Mouse (Mus musculus) activated CD4-positive, CD25-positive, alpha-beta regulatory T cell, adult 4 months (primary cell): ENCODE data around the gene Fam3b. TPM values are rescaled to one million over a fixed set of nuclear protein-coding genes. Genes with fewer than 3 reads are reported as not detected.
A peak's percentile ranks its signal among the peaks of the same experiment; 100 is the strongest.

Experiments used
- ATAC-seq: one replicate; pipeline ENCODE4 v1.8.0; 2017
- polyA plus RNA-seq, 2 experiments: library from polyadenylated mRNA; unstranded; fragments of 100-300 nt; shearing (Covaris generic); gene quantifications; one replicate each; pipeline ENCODE4 v1.2.1; 2017

The Fam3b gene
- polyA plus RNA-seq: 1 to 10 TPM; 1.4 to 1.9 TPM

DNA sequence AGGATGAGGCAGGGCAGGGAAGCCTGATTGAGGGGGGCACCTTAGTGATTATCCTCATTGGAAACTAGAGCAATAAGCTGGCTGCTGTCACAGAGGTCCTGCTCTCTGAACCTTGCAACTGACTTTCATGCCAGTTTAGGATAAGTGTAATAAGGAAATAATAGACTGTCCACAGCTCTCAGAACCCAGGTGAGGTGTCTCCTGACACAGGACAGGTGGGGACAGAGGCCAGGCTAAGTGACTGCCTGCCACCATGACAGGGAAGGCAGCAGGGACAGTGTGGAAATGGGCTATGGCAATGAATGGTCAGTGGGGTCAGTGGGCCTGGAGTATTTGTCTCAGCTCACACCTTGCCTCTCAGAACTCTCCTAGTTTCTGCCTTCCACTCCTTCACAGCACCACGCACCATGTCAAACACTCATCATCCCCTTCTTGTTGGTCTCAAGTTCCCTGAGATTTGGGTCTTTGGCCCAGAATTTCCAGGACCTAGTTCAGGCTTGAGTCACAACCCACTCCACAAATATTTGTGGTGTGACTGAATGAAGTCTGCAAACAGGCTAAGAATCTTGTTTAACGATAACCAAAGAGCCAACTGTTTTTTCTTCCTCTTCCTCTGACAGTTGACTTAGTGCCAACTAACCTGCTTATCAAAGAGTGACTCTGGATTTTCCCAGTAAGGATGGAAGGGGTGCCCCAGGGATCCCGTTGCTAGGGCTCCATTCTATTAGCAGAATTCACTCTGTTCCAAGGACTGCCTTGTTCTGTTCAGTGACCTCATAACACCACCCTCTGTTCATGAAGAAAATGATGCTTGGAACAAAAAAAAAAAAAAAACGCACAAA is at the start of gene Fam3b:
TSS of gene Fam3b (minus strand) at position 718 of the 842 bp plus-strand sequence.
- no peak for ATAC-seq

DNA sequence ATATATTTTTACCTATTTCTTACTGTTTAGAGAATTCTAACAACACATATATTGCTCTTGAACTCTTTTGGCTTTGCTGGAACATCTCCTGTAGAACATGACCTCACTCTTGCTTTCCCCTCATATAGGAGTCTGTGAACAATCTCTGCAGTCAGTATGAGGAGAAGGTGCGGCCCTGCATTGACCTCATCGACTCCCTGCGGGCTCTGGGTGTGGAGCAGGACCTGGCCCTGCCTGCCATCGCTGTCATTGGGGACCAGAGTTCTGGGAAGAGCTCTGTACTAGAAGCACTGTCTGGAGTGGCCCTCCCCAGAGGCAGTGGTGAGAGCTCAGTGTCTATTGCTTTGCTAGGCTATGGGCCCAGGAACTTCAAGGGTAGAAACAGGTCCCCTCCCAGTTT is 29.7 kb upstream of the Fam3b start:
- ATAC-seq: no peak

DNA sequence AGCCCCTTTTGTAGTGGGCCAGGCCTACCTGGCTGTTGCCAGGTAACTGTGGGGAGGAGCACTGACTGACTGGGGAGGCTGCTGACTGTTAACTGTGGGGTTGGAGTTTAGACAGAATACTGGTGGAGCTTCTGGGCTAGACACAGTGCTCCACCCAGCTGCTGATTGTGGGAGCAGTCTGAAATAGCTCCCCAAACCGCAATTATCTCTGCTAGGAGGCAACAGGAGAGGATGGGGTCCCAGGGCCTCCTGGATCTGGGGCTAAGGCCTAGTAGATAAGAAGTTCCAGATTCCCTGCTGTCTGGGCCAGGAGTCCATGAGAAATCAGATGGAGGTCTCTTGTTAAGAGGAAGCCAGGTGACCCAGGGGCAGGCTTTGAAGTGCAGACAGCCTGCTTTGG is 22.2 kb upstream of the Fam3b start:
- no peak for ATAC-seq

DNA sequence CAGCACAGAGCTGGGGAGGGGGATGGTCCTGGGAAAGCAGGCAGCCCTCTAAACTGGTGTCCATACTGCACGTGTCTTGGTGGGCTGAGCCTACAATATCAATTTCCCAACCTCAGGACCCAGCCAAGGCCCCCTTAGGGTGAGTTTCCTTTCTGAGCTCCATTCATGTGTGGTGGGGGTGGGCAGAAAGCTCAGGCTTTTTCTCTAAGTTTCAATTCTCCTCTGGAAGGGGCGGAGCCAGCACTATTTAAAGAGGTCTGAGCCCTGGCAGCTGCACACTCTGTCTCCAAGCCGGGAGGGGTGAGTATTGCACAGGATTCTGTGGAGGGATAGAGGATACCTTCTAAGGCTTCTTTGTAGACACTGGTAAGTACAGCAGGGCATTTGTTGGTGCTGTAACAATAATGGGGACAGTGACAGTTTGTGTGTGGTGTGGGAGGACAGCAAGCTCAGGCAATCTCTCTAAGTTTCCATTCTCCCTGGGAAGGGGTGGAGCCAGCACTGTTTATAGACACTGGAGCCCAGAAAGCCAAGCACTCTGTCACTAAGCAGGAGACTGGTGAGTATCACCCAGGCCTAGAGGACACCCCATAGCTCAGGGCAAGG is 21.3 kb upstream of the Fam3b start:
- ATAC-seq: peak; percentile 61

DNA sequence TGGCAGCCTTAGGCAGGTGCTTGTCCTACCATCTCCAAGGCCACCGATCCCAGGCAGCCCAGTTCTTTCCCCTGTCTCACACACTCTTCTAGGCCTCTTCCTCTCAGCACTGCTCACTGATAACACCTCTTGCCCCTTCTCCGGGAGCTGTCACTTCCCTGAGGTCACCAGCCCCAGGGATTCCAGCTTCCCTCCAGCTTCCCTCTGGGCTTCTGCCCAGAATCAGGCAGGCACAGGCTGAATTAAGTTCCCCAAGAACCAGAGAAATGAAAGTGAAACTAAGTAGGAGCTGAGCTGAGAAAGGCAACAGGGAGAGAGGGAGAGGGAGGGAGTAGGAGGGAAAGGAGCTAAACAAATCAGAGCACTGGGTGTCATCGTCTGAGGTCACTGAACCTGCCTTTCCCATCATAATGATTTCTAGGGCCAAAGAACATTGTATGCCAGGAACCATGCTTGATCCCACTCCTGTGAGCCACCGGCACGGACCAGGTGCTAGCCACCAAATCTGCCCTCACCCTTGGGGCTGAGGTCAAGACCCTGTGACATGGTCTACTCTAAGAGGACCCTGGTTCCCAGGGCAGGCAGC is 20.4 kb upstream of the Fam3b start:
- ATAC-seq: peak; percentile 79

DNA sequence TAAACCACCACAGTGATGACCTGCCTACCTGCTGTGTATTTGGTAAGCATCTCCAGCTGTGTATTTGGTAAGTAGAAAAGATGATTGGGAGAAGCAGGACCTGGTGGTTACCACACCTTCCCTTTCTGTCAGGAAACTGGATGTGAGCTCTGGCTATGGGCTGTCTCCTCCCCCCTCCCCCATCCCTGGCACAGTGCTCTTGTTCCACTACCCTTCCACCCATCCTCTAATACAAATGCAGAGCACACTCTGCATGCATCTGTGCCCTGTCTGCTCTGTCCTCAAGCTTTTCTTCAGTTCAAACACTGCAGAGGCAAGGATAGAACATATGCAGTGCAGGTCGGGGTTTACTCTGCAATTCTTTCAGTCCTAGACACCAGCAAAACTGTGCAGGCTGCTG is 19.8 kb upstream of the Fam3b start:
- no peak for ATAC-seq

DNA sequence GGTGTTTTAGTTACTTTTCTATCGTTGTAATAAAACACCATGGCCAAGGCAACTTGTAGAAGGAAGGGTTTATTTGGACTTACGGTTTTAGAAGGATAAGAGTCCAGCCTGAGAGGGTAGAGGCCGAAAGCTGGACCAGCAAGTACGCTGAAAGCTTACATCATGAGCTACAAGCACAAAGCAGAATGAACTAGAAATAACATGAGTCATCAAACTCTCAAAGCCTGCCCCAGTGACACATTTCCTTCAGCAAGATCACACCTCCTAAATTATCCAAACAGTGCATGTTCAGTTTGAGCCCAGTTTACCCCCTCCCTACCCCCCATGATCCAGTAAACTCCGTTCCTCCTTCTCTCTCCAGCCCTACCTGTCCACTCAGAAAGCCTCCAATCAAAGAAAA is 19.1 kb upstream of the Fam3b start:
- ATAC-seq: no peak

DNA sequence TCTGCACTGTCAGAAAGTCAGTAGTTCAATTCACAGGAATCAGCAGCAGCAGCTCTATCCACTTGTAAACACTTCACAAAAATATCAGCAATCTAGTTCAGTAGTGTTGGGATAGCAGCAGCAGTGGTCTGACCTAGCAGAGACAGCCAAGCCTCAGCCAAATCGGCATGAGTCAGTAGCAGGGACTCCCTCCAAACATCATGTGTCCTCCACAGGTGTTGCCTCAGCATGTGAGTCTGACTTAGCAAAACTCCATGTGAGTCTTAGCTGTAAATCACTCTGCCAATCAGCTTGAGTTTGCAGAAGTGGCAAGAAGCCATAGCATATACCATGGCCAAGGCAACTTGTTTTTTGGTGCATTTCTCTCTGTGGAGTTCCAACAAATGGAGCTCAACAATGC is 18.5 kb upstream of the Fam3b start:
- no peak for ATAC-seq

DNA sequence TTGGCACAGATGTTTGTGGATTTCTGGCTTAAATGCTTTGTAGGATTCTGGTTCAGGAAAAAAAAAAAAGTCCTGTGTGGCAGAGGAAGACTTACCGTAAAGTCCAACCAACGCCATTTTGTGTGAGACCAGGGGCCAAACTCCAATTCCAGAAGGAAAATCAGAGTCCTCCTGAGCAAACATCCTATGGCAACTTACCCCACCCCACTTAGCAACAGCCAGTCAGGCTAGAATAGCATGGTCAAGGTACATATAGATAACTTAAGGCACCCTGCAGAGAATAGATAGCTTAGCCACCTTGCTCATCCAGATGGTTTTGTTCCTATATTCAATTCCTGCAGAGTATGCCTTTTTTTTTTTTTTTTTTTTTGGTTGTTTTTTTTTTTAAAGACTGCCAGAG is 14.6 kb upstream of the Fam3b start:
- no peak for ATAC-seq

DNA sequence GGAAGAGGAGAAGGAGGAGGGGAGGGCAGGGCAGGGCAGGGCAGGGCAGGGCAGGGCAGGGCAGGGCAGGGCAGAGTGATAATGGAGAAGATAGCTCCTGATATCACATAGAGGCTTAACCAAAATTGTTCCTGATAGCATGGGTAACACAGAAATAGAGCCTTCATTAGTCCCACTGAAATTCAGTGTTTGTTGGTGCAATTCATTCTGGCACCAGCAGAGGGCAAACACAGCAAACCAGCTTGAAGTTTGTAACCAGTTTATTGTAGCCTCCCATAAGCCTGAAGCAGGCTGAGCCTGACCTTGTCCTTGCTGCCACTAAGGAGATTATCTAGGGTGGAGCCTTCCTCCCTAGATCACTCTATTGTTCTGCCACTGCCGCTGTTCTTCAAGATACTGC is 8.4 kb upstream of the Fam3b start:
- ATAC-seq: peak; percentile 99

DNA sequence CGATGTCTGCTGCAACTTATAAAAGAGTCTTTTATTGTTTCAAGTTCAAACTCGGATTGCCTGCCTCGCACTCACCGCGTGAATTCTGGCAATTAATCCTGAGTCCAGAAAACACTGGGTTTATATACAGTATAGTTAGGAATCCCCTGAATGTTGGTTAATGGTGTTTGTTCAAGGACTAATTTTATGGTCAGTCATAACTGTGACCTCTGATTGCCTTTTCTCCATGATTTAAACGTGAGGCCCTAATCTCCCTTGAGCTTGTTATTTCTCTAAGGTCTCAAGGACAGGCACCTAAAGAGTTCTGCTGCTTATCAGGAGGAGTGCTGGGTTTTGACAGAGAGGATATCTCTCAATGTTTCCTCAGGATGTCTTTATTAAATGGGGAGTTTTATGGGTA is 7.4 kb upstream of the Fam3b start:
- no peak for ATAC-seq

DNA sequence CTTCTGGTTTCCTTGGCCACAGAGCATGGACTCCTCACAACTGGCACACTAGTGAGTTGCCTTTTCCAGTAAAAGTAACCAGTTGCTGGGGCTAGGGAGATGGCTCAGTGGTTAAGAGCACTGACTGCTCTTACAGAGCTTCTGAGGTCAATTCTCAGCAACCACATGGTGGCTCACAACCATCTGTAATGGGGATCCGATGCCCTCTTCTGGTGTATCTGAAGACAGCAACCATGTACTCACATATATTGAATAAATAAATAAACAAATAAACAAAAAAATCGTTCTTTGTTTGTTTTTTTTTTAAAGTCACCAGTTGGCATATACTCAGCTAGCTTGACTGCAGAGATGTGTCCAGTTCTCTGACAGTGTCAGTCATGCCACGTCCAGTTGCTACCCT is 1.7 kb upstream of the Fam3b start:
- ATAC-seq: no peak

DNA sequence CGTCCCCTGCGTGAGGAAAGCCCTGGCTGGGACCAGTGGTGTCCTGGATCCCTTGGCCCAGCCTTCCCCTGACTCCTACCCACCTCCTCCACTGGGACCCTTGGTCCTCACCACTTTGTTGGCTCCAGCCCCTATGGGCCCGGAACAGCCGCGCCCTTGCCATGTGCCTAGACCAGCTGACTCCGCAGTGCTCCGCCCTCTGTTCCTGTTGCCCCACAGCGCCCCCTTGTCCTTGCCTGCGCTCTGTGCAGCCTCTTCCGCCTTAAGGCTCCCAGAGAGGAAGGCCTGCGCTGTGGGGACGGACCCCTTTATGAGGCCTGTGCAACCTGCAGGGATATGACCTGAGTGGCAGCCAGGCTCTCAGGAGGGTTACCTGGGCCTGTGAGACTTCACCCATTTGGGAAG is 2.3 kb downstream of the Fam3b start:
- no peak for ATAC-seq

DNA sequence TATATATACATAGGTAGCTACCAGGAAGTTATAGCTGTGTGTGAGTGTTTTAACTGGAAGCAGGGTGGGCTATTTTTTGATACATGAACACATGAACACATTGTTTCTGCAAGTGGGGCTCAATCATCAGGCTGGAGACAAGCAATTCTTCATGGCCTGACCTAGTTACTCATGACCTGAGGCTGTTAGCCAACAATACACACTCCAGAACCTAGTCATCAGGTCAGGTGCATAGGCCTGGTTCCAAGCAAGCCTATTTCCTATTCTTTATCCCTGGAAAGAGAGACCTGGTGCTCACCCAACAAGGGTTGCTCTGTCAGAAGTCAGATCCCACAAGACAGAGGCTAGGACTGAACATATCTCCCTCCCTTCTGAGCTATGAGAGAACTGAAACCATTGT is 3.1 kb downstream of the Fam3b start:
- ATAC-seq: no peak

DNA sequence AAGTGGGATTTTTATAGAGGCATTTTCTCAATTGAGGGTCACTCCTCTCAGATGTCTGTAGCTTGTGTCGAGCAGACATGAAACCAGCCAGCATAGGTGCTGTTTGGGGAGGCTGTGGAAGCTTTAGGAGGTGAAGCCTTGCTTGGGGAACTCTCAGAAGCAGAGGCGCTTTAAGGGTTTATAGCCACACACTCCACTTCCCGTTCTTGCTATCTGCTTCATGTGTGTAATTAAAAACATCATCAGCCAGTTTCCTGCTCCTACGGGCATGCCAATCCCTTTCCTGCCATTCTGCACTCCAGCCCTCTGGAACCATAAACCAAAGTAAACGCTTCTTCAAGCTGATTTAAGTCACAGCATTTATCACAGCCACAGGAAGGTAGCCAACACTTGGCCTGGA is 3.8 kb downstream of the Fam3b start:
- ATAC-seq: no peak

DNA sequence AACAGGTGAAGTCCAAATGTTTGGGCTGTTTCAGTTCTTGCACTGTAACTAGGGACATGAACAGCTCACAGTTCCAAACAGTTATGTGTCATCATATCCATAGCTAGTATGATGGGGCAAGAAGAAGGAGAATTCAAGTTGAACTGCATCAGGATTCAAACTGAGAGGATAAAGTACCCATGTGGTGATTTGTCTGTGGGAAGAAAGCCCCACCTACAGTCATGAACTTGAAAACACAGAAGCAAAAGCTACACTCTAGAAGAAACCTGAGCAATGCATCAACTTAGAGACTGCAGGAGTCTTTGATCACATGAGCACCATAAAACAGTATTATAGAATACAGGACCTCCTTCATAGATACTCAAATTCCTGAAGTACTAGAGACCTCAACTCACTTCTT is 6.8 kb downstream of the Fam3b start:
- no peak for ATAC-seq

DNA sequence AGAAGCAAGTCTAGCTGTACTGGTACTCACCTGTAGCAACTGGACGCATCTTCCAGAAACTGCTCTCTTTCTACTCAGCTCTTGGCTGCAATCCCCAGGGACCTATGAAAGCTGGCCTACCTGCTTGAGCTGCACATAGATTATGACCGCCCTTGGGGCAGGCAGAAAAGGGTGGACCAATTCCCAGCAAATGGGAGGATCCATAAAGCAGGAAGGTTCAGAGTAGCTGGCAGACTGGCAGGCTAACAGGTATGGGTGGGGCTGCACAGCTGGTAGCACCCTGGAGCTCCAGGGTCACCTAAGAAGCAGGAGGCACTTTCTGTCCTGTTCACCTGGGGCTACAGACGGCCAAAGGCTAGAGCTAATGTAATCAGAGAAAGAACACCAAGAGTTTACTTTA is 9.8 kb downstream of the Fam3b start:
- no peak for ATAC-seq

DNA sequence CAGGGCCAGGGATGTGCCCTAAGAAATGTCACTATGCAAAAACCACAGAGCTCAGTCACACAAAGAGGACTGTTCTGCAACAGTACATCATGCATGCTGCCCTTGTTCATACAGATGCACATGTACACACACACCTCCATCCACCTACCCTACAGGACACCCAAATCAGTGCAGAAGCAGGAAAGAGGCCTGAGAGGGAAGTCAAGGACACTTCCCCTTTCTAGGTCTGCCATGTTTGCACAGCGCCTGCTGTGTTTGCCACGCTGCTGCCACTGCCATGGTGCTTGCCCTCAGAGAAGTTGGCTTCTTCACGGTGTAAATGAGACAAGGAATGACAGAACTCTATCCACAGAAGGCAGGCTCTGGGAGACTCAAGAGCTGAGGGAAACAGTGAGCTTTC is 10.8 kb downstream of the Fam3b start:
- ATAC-seq: no peak

DNA sequence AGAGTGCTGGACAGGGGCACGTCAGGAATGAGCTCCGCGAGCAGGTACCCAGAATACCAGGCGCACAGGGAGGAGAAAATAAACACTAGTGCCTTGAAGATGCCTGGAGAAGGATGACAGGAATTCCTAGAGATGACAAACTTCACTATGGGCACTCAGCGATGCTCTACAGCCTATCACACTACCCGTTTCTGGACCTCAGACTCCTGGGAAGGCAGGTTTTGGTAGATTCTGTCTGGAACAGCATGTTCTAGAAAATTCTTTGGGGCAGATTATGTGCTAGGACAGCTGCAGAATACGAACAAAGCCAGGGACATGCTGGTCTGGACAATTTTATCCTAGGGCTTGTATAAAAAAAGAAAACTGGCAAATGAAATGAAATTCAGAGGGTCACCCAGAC is 13.7 kb downstream of the Fam3b start:
- no peak for ATAC-seq

DNA sequence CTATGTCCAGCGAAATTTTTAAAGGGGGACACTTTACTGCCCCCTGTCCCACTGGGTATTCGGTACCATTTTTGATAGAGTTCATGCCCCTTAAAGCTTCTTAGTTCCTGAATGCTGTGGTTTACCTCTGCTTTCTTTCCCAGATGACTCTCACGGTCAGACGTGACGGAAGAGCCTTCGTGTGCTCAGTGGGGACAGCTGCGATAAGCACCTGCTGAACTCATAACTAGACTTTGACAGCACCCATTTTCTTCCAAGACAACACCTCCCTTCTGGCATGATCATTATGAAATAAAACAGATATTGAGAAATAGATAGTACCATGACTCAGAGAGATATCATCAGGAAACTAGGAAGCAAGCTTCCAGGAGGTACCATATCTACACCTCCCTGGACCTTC is 15.2 kb downstream of the Fam3b start:
- ATAC-seq: no peak

DNA sequence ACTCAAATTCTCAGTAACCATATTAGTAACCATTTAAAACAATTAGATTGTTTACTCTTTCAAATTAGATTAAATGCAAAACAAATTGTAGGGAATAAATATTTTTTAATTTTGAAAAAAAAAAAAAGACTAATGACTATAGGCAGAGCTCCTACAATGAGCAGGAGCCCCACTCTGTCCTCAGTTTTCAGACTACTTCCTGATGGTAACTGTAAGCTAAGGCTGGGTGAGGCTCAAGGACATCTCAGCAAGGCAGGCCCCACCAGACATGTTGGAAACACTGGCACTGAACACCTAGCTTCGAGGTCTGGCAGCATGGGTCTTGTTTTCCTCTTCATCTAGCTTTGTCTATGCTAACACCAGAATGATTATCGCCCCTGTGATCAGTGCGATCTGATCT is 16.5 kb downstream of the Fam3b start:
- no peak for ATAC-seq

DNA sequence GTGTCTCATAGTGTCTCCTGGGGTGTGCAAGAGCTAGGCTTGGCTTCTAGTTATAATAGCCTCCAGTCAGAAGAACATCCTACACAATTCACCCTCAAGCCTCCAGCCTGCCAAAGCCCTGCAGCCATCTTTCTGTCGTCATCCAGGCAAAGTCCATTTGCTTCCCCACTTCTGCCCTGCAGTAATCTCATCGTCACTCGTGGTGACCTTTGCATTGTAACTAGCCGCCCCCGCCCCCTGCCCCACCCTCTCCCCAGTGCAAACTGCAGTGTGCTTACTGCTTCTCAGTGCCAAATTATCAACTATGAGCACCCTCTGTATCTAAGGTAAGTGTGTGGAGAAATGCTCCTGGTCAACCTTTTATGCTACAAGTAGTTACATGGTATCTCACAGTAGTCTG is 16.9 kb downstream of the Fam3b start:
- ATAC-seq: no peak

DNA sequence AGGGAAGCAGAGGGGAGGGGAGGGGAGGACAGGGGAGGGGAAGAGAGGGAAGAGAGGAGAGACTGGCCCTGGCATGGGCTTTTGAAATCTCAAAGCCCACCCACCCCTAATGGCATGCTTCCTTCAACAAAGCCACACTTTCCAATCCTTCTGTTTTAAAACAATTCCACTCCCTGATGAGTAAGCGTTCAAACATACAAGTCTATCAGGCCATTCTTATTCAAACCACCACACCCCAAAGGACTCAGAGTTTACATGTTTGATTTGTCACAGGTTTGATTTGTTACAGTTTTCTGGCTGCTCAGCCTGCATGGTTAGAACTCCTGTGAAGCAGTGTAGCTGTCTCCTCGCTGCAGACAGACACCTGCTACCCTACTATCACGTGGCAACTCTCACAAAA is 18.6 kb downstream of the Fam3b start:
- ATAC-seq: no peak

DNA sequence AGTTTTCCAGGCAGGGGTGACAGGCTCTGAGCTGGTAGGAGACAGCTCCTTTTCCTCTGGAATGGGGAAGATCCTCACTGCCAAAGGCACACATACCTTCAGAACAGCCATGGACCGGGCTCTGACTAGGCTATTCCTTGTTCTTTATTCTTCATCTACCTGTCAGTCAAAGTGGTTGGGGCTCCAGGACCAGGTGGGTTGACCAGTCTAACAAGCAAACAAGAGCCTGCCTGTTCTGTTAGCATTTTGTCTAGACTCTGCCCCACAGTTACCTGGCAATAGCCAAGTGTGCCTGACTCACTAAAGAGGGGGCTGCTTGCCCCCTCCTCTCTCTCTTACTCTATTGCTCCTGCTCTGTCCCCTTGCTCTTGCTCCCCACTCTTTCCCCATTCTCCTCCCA is 22.2 kb downstream of the Fam3b start:
- no peak for ATAC-seq
